Mouse (Mus musculus) gastrocnemius, adult 18-20 months (tissue): Measurements from ENCODE around the gene Snupn. TPM values are rescaled to one million over a fixed set of nuclear protein-coding genes. Genes with fewer than 3 reads are reported as not detected.
A peak's percentile ranks its signal among the peaks of the same experiment; 100 is the strongest.

Source experiments
- DNase-seq: peaks from one replicate; pipeline ENCODE4 v3.0.0; 2021; ENCODE audit warnings: low spot score
- total RNA-seq, 2 experiments: library from RNA; stranded (reverse); gene quantifications; 2 replicates each; pipeline ENCODE4 v1.2.3; 2021

Snupn gene
- total RNA-seq, 2 experiments from 2014 or later = 10.8 to 11.5 TPM

DNA sequence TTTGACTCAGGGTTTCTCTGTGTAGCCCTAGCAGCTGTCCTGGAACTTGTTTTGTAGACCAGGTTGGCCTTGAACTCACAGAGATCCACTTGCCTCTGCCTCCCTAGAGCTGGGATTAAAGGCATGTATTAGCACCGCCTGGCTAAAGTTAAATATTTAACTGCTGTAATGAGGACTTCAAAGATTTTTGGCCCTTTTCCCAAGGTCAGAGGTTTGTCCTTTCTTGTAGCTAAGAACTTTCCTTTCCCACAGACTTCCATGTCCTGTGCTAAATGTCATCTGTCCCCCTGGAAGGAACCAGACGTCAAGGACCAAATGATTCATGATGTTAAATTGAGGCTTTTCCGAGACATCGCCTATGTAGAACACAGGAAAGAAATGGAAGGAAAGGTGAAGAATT is 52.3 kb downstream of the Snupn start:
- DNase-seq = no peak

GRCm38 (mm10) chr9:57012393-57012792 is 61.7 kb downstream of the Snupn start:
- no peak for DNase-seq

DNA sequence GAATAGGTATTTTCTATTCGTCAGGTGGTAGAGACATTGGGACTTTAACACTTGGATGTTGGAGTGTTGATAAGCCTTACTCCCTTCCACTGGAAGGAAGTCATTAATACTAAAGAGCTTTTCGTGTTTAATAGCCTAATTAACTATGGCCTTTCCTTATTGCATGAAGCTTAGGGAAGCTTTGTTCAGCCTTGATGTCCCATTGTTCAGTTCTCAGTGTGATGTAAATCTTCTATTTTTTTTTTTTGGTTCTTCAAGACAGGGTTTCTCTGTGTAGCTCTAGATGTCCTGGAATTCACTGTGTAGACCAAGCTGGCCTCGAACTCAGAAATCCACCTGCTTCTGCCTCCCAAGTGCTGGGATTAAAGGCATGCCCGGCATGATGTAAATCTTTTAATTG is 62.2 kb downstream of the Snupn start:
- DNase-seq = no peak

GRCm38 (mm10) chr9:57013756-57014155 is 63.1 kb downstream of the Snupn start:
- DNase-seq = no peak

DNA sequence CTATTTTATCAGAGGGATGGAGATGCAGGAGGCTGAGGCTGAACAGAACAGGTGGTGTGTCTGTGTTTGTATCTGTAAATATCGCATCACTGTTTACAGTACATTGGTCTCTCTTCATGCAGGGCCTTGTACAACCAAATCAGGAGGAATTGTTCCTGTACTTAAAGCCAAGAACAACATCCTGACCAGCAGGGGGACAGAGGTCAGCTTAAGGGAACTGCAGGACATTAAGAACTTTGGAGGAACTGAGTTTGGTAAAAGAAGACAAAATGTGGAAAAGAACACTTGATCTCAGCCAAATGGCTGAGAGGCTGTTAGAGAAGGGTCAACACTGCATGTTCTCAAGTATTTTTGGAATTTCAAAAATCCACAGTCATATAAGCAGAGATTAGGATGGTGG is 64.1 kb downstream of the Snupn start:
- peak; percentile 30 for DNase-seq

- no peak for DNase-seq
Measured at GRCm38 (mm10) chr9:57017631-57018030, 67.0 kb downstream of the Snupn start.

GRCm38 (mm10) chr9:57031756-57032155 is 81.1 kb downstream of the Snupn start:
- DNase-seq = no peak

Other genes starting within 250 kb of the Snupn start
- gene Lingo1, start 154.4 kb upstream of the Snupn start, total RNA-seq = under 1 TPM; 0.37 to 0.66 TPM
- gene Odf3l1, start 86.2 kb upstream of the Snupn start, total RNA-seq = not detected
- 1 to 10 TPM; 2.9 to 5.8 TPM for gene Cspg4, start 85.8 kb upstream of the Snupn start, total RNA-seq
- 1 to 10 TPM; 2.1 to 3.3 TPM for gene Snx33, start 22.5 kb upstream of the Snupn start, total RNA-seq
- 10 to 100 TPM; 46.7 to 51.6 TPM for gene Imp3, start 13.4 kb upstream of the Snupn start, total RNA-seq
- gene Ptpn9, start 44.0 kb downstream of the Snupn start, total RNA-seq = 1 to 10 TPM; 3.3 to 4.7 TPM
- 10 to 100 TPM; 15.3 to 17.3 TPM for gene Sin3a, start 121.2 kb downstream of the Snupn start, total RNA-seq
- 10 to 100 TPM; 25.4 to 31.6 TPM for gene Man2c1, start 179.8 kb downstream of the Snupn start, total RNA-seq
- 1 to 10 TPM; 5.8 to 6.2 TPM for gene Neil1, start 197.4 kb downstream of the Snupn start, total RNA-seq
- gene Commd4, start 207.5 kb downstream of the Snupn start, total RNA-seq = 10 to 100 TPM; 26.6 to 29.1 TPM